ENCODE assay signal across 18 mouse cellular contexts in genomic region chr2:62819231-62819630, GRCm38 (mm10).
A peak's percentile ranks its signal among the peaks of the same experiment; 100 is the strongest.
DNase-seq lines count a peak whose midpoint lies in the region; ATAC-seq and TF ChIP-seq lines count a peak whose summit lies in the region.
"Had no signal": no experiment of that assay in that cellular context is flagged by ENCODE, and none has a peak within 500 bp of the region (broad histone marks: within the 10 kb centered on the region; RNA-seq: fewer than 3 reads in every experiment).

No protein-coding gene starts in this region.

- no peak for DNase-seq in forebrain, embryonic 11.5 days (ENCODE audit: low spot score)
- no peak for DNase-seq in forebrain, postnatal 0 days
- DNase-seq in hindbrain, postnatal 0 days (ENCODE audit: low spot score), result peak; percentile 37
- no peak for DNase-seq in hindbrain, embryonic 10.5 days (ENCODE audit: low spot score)
- DNase-seq in CD4-positive helper T cell, adult 2 months (ENCODE audit: low read depth, low spot score), result peak; percentile 8
- DNase-seq in brain, embryonic 14.5 days (ENCODE audit: low read depth), result peak; percentile 73
- DNase-seq in MN1 (ENCODE audit: low spot score), result no peak
- DNase-seq: adrenal gland, postnatal 10 days; cerebellum, adult 2 months; cerebellum, postnatal 25 days; heart, adult 18-20 months; heart, postnatal 14 days; kidney, adult 11 months had no signal

- TF ChIP-seq POLR2A in brain, embryonic 14.5 days (IDR thresholded peaks at IDR 0.05; ENCODE audit: borderline replicate concordance, extremely low read depth, insufficient read depth, insufficient read length, poor library complexity, severe bottlenecking), result no peak

- H3K36me3 ChIP-seq in forebrain, embryonic 11.5 days (ENCODE audit: control insufficient read depth, insufficient read depth, low read length), result no peaks in the 10 kb centered on the region
- H3K36me3 ChIP-seq in forebrain, postnatal 0 days (ENCODE audit: insufficient read depth), result no peaks in the 10 kb centered on the region
- H3K36me3 ChIP-seq in hindbrain, postnatal 0 days (ENCODE audit: insufficient read depth, low read length), result no peaks in the 10 kb centered on the region
- no peaks in the 10 kb centered on the region for H3K36me3 ChIP-seq in hindbrain, embryonic 10.5 days
- H3K36me3 ChIP-seq in heart, embryonic 11.5 days (ENCODE audit: control insufficient read depth, insufficient read depth, low read length), result no peaks in the 10 kb centered on the region
- H3K36me3 ChIP-seq: embryonic facial prominence, embryonic 13.5 days; heart, embryonic 10.5 days; heart, embryonic 15.5 days; hindbrain, embryonic 15.5 days had no signal

- H3K9me3 ChIP-seq in forebrain, embryonic 11.5 days (ENCODE audit: control insufficient read depth, low read length), result no peaks in the 10 kb centered on the region
- H3K9me3 ChIP-seq in forebrain, postnatal 0 days (ENCODE audit: low read length), result no peaks in the 10 kb centered on the region
- H3K9me3 ChIP-seq in hindbrain, postnatal 0 days (ENCODE audit: low read length), result no peaks in the 10 kb centered on the region
- no peaks in the 10 kb centered on the region for H3K9me3 ChIP-seq in hindbrain, embryonic 10.5 days
- H3K9me3 ChIP-seq in heart, embryonic 11.5 days (replicated peaks; ENCODE audit: control insufficient read depth, low read length), result no peaks in the 10 kb centered on the region
- H3K9me3 ChIP-seq: embryonic facial prominence, embryonic 13.5 days; heart, embryonic 10.5 days; heart, embryonic 15.5 days; hindbrain, embryonic 15.5 days had no signal

- TF ChIP-seq CTCF in forebrain, postnatal 0 days (IDR thresholded peaks at IDR 0.05; ENCODE audit: low read depth), result no peak
- no peak for TF ChIP-seq CTCF in hindbrain, postnatal 0 days (IDR thresholded peaks at IDR 0.05; ENCODE audit: low read depth)
- no peak for TF ChIP-seq CTCF in brain, embryonic 14.5 days (IDR thresholded peaks at IDR 0.05; ENCODE audit: borderline replicate concordance, extremely low read depth, insufficient read depth, insufficient read length)

- peak; percentile 49; the same call in 1 of the 2 replicates for ATAC-seq in forebrain, embryonic 11.5 days (replicated peaks; ENCODE audit: low FRiP score)
- no peak for ATAC-seq in forebrain, postnatal 0 days
- ATAC-seq in hindbrain, postnatal 0 days, result no peak
- no peak for ATAC-seq in heart, embryonic 11.5 days (replicated peaks; ENCODE audit: insufficient number of reproducible peaks, low FRiP score, low TSS enrichment)

- no peak overlapping the region for H3K4me3 ChIP-seq in forebrain, embryonic 11.5 days (ENCODE audit: low read depth, low read length)
- no peak overlapping the region for H3K4me3 ChIP-seq in forebrain, postnatal 0 days (ENCODE audit: low read depth, low read length)
- no peak overlapping the region for H3K4me3 ChIP-seq in hindbrain, postnatal 0 days (ENCODE audit: low read length)
- no peak overlapping the region for H3K4me3 ChIP-seq in hindbrain, embryonic 10.5 days
- H3K4me3 ChIP-seq in heart, embryonic 11.5 days (ENCODE audit: low read depth, low read length), result no peak overlapping the region
- H3K4me3 ChIP-seq: embryonic facial prominence, embryonic 13.5 days; heart, embryonic 10.5 days; heart, embryonic 15.5 days; hindbrain, embryonic 15.5 days had no signal

- no peaks in the 10 kb centered on the region for H3K27me3 ChIP-seq in forebrain, embryonic 11.5 days (ENCODE audit: control insufficient read depth, insufficient read depth, low read length)
- H3K27me3 ChIP-seq in forebrain, postnatal 0 days (ENCODE audit: insufficient read depth, low read length), result no peaks in the 10 kb centered on the region
- H3K27me3 ChIP-seq in hindbrain, postnatal 0 days (ENCODE audit: insufficient read depth, low read length), result no peaks in the 10 kb centered on the region
- no peaks in the 10 kb centered on the region for H3K27me3 ChIP-seq in hindbrain, embryonic 10.5 days (ENCODE audit: insufficient read depth, poor library complexity, severe bottlenecking)
- no peaks in the 10 kb centered on the region for H3K27me3 ChIP-seq in heart, embryonic 11.5 days (ENCODE audit: control insufficient read depth, insufficient read depth, low read length)
- H3K27me3 ChIP-seq: embryonic facial prominence, embryonic 13.5 days; heart, embryonic 15.5 days; hindbrain, embryonic 15.5 days had no signal

- H3K27ac ChIP-seq in forebrain, embryonic 11.5 days (ENCODE audit: low read depth, low read length), result no peak overlapping the region
- no peak overlapping the region for H3K27ac ChIP-seq in forebrain, postnatal 0 days (ENCODE audit: low read depth, low read length)
- no peak overlapping the region for H3K27ac ChIP-seq in hindbrain, postnatal 0 days
- H3K27ac ChIP-seq in hindbrain, embryonic 10.5 days, result no peak overlapping the region
- H3K27ac ChIP-seq in heart, embryonic 11.5 days (ENCODE audit: low read depth, low read length), result no peak overlapping the region
- H3K27ac ChIP-seq: embryonic facial prominence, embryonic 13.5 days; heart, embryonic 10.5 days; heart, embryonic 15.5 days; hindbrain, embryonic 15.5 days had no signal

- 73% methylated on average over 2 of the region's 2 CpGs for WGBS in forebrain, embryonic 11.5 days
- 31% methylated on average over 2 of the region's 2 CpGs for WGBS in forebrain, postnatal 0 days
- WGBS in hindbrain, postnatal 0 days, result 37% methylated on average over 2 of the region's 2 CpGs
- 66% methylated on average over 2 of the region's 2 CpGs for WGBS in hindbrain, embryonic 10.5 days
- WGBS in heart, embryonic 11.5 days (ENCODE audit: insufficient replicate concordance), result 76% methylated on average over 2 of the region's 2 CpGs

- no peaks in the 10 kb centered on the region for H3K4me1 ChIP-seq in forebrain, embryonic 11.5 days (replicated peaks; ENCODE audit: control insufficient read depth, insufficient read depth, low read length)
- no peaks in the 10 kb centered on the region for H3K4me1 ChIP-seq in forebrain, postnatal 0 days (ENCODE audit: insufficient read depth)
- no peaks in the 10 kb centered on the region for H3K4me1 ChIP-seq in hindbrain, postnatal 0 days (ENCODE audit: insufficient read depth, low read length)
- H3K4me1 ChIP-seq in hindbrain, embryonic 10.5 days (replicated peaks), result no peaks in the 10 kb centered on the region
- H3K4me1 ChIP-seq in heart, embryonic 11.5 days (ENCODE audit: control insufficient read depth, insufficient read depth, low read length), result no peaks in the 10 kb centered on the region
- H3K4me1 ChIP-seq: embryonic facial prominence, embryonic 13.5 days; heart, embryonic 10.5 days; heart, embryonic 15.5 days; hindbrain, embryonic 15.5 days had no signal

- H3K9ac ChIP-seq in forebrain, embryonic 11.5 days (ENCODE audit: low read length), result no peak overlapping the region
- H3K9ac ChIP-seq in forebrain, postnatal 0 days, result no peak overlapping the region
- no peak overlapping the region for H3K9ac ChIP-seq in hindbrain, postnatal 0 days (replicated peaks; ENCODE audit: low read length)
- H3K9ac ChIP-seq in heart, embryonic 11.5 days (ENCODE audit: low read depth, low read length), result no peak overlapping the region
- H3K9ac ChIP-seq: embryonic facial prominence, embryonic 13.5 days; heart, embryonic 15.5 days; hindbrain, embryonic 15.5 days had no signal

- H3K4me2 ChIP-seq in forebrain, embryonic 11.5 days (ENCODE audit: low read depth, low read length, severe bottlenecking), result no peak overlapping the region
- H3K4me2 ChIP-seq in forebrain, postnatal 0 days (ENCODE audit: low read depth), result no peak overlapping the region
- no peak overlapping the region for H3K4me2 ChIP-seq in hindbrain, postnatal 0 days (ENCODE audit: low read depth, low read length)
- H3K4me2 ChIP-seq in heart, embryonic 11.5 days, result no peak overlapping the region
- H3K4me2 ChIP-seq: embryonic facial prominence, embryonic 13.5 days; heart, embryonic 15.5 days; hindbrain, embryonic 15.5 days had no signal

Comparison
In these comparisons a context has a peak if more than half of its experiments do, and no peak if none do; other contexts are left out.
1. DNase-seq: peak in hindbrain, postnatal 0 days (single experiment), CD4-positive helper T cell, adult 2 months (single experiment) and brain, embryonic 14.5 days (single experiment); none in forebrain, embryonic 11.5 days (single experiment), forebrain, postnatal 0 days (single experiment), hindbrain, embryonic 10.5 days (single experiment) and MN1 (single experiment).